Mouse (Mus musculus) adrenal gland, postnatal 14 days (tissue): ENCODE data around the gene Litaf. TPM values are rescaled to one million over a fixed set of nuclear protein-coding genes. Genes with fewer than 3 reads are reported as not detected.

ENCODE experiments used
- DNase-seq: peaks from one replicate; pipeline ENCODE4 v3.0.0; 2021; ENCODE audit warnings: mixed read lengths
- microRNA-seq, 2 experiments: library from miRNA; unstranded; fragments of <30 nt; microRNA quantifications; one replicate each; pipeline ENCODE4 v1.2.0; 2021
- total RNA-seq: library from RNA; stranded (reverse); gene quantifications from 2 replicates; pipeline ENCODE4 v1.2.3, GENCODE M21; 2021

Gene Litaf
- total RNA-seq, 1 experiment from 2014 or later: 47.5 TPM

DNA sequence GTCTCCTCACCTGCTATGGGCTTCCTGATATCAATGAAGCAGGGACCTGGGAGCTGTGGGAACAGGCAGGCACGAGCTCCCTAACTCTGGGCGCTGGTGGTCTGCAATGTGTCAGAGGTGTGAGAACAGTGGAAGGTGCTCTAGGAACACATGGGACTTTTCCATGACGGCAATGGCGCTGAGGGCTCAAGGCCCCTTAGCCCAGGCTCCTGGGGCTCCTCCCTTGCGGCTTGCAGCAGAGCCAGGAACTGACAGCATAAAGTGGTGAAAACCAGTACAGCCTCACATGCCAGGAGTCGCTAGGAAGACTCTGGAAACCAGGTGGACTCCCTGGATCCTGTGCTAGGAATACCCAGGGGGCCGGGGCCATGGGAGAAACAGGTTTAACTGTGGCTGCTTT, 155.4 kb downstream of the Litaf start:
- peak; percentile 57 for DNase-seq

Small RNAs within 50 kb of the gene (microRNA-seq; reads per million reads assigned to microRNA genes)
- 0 reads per million in 2 experiments for gene Gm26268

Other genes starting within 250 kb of the Litaf start
- gene Rmi2, start 231.1 kb downstream of the Litaf start, total RNA-seq: 1.5 and 1.6 TPM in 2 replicates
- gene Snn, start 5.2 kb downstream of the Litaf start, total RNA-seq: 16.3 and 24.0 TPM in 2 replicates
- gene Txndc11, start 68.5 kb upstream of the Litaf start, total RNA-seq: 42.1 and 42.6 TPM in 2 replicates
- 63.3 and 78.2 TPM in 2 replicates for gene Zc3h7a, start 110.2 kb upstream of the Litaf start, total RNA-seq
- 78.6 and 81.6 TPM in 2 replicates for gene Rsl1d1, start 137.2 kb upstream of the Litaf start, total RNA-seq
- gene Gspt1, start 188.2 kb upstream of the Litaf start, total RNA-seq: 122 and 133 TPM in 2 replicates
- gene Tnfrsf17, start 247.7 kb upstream of the Litaf start, total RNA-seq: not detected in 2 replicates